ENCODE assay signal across 13 mouse cellular contexts in genomic region chr5:106004292-106004917, GRCm38 (mm10).
A peak's percentile ranks its signal among the peaks of the same experiment; 100 is the strongest.
DNase-seq lines count a peak whose midpoint lies in the region; ATAC-seq lines count a peak whose summit lies in the region.
"Had no signal": no experiment of that assay in that cellular context is flagged by ENCODE, and none has a peak within 500 bp of the region (broad histone marks: within the 10 kb centered on the region; RNA-seq: fewer than 3 reads in every experiment).

No protein-coding gene starts in this region.

- no peak for ATAC-seq in heart, embryonic 14.5 days (ENCODE audit: insufficient number of reproducible peaks, insufficient read depth, low FRiP score, low read depth)
- no peak for ATAC-seq in neural tube, embryonic 12.5 days (ENCODE audit: low FRiP score, low read depth)
- no peak for ATAC-seq in limb, embryonic 13.5 days (ENCODE audit: low FRiP score, low read depth)
- no peak for ATAC-seq in erythroid progenitor cell, adult 5-6 weeks (replicated peaks; ENCODE audit: low FRiP score, poor library complexity, severe bottlenecking)

- no peak for DNase-seq in heart, embryonic 10.5 days (ENCODE audit: low spot score)
- no peak for DNase-seq in neural tube, embryonic 10.5 days (ENCODE audit: extremely low spot score, low spot score)
- no peak for DNase-seq in layer of hippocampus, adult 8-10 months (ENCODE audit: low spot score in 2 of 2)
- DNase-seq: cerebellum, adult 2 months; heart, postnatal 14 days; lung, embryonic 14.5 days; right cerebral cortex, postnatal 14 days; thymus, adult 2 months had no signal

- no peaks in the 10 kb centered on the region for H3K27me3 ChIP-seq in heart, embryonic 14.5 days (ENCODE audit: control insufficient read depth, insufficient read depth, low read length)
- H3K27me3 ChIP-seq in heart, embryonic 10.5 days (ENCODE audit: insufficient read depth, poor library complexity, severe bottlenecking), result 0 out of 2 replicates have a peak, but pooled peaks cover 6% of the 10 kb centered on the region
- no peaks in the 10 kb centered on the region for H3K27me3 ChIP-seq in neural tube, embryonic 12.5 days (replicated peaks)
- peaks cover 31% of the 10 kb centered on the region for H3K27me3 ChIP-seq in limb, embryonic 13.5 days
- H3K27me3 ChIP-seq: megakaryocyte, embryonic 14.5 days had no signal

- WGBS in heart, embryonic 14.5 days, result 54% methylated on average over 16 of the region's 16 CpGs
- WGBS in heart, embryonic 10.5 days, result 62% methylated on average over 16 of the region's 16 CpGs
- 41% methylated on average over 16 of the region's 16 CpGs for WGBS in neural tube, embryonic 12.5 days
- WGBS in limb, embryonic 13.5 days, result 21% methylated on average over 16 of the region's 16 CpGs

- H3K36me3 ChIP-seq in heart, embryonic 14.5 days (ENCODE audit: control insufficient read depth, insufficient read depth, low read length), result no peaks in the 10 kb centered on the region
- no peaks in the 10 kb centered on the region for H3K36me3 ChIP-seq in heart, embryonic 10.5 days
- no peaks in the 10 kb centered on the region for H3K36me3 ChIP-seq in neural tube, embryonic 12.5 days
- no peaks in the 10 kb centered on the region for H3K36me3 ChIP-seq in limb, embryonic 13.5 days

- no peaks in the 10 kb centered on the region for H3K4me1 ChIP-seq in heart, embryonic 14.5 days (ENCODE audit: control insufficient read depth in 2 of 2, insufficient read depth in 2 of 2, low read length in 2 of 2)
- no peaks in the 10 kb centered on the region for H3K4me1 ChIP-seq in heart, embryonic 10.5 days
- H3K4me1 ChIP-seq in neural tube, embryonic 12.5 days, result peaks cover 11% of the 10 kb centered on the region
- peaks cover 7% of the 10 kb centered on the region for H3K4me1 ChIP-seq in limb, embryonic 13.5 days
- H3K4me1 ChIP-seq: megakaryocyte, embryonic 14.5 days had no signal

- H3K4me2 ChIP-seq in heart, embryonic 14.5 days (ENCODE audit: low read length), result peak overlapping the region; percentile 28; the same call in 1 of the 2 replicates
- peak overlapping the region; percentile 41; the same call in 1 of the 2 replicates for H3K4me2 ChIP-seq in neural tube, embryonic 12.5 days (replicated peaks)
- peak overlapping the region; percentile 28; the same call in 1 of the 2 replicates for H3K4me2 ChIP-seq in limb, embryonic 13.5 days (replicated peaks)
- H3K4me2 ChIP-seq: lung, embryonic 14.5 days had no signal

- H3K9me3 ChIP-seq in heart, embryonic 14.5 days (ENCODE audit: control insufficient read depth, low read length), result no peaks in the 10 kb centered on the region
- no peaks in the 10 kb centered on the region for H3K9me3 ChIP-seq in heart, embryonic 10.5 days
- no peaks in the 10 kb centered on the region for H3K9me3 ChIP-seq in neural tube, embryonic 12.5 days
- H3K9me3 ChIP-seq in limb, embryonic 13.5 days, result no peaks in the 10 kb centered on the region

- H3K4me3 ChIP-seq in heart, embryonic 14.5 days (ENCODE audit: control insufficient read depth in 1 of 2, insufficient read depth in 1 of 2, low read depth in 1 of 2, low read length in 2 of 2), result no peak overlapping the region
- no peak overlapping the region for H3K4me3 ChIP-seq in heart, embryonic 10.5 days
- no peak overlapping the region for H3K4me3 ChIP-seq in neural tube, embryonic 12.5 days
- no peak overlapping the region for H3K4me3 ChIP-seq in limb, embryonic 13.5 days
- H3K4me3 ChIP-seq: megakaryocyte, embryonic 14.5 days had no signal

- H3K9ac ChIP-seq in heart, embryonic 14.5 days (ENCODE audit: low read length), result no peak overlapping the region
- H3K9ac ChIP-seq in neural tube, embryonic 12.5 days, result no peak overlapping the region
- no peak overlapping the region for H3K9ac ChIP-seq in limb, embryonic 13.5 days
- H3K9ac ChIP-seq: lung, embryonic 14.5 days had no signal

- no peak overlapping the region for H3K27ac ChIP-seq in heart, embryonic 14.5 days (replicated peaks in 1 of 2; ENCODE audit: control insufficient read depth in 1 of 2, insufficient read depth in 1 of 2, low read depth in 2 of 2, low read length in 2 of 2)
- no peak overlapping the region for H3K27ac ChIP-seq in heart, embryonic 10.5 days
- no peak overlapping the region for H3K27ac ChIP-seq in neural tube, embryonic 12.5 days
- H3K27ac ChIP-seq in limb, embryonic 13.5 days, result no peak overlapping the region
